Mouse (Mus musculus) gastrocnemius, adult 2 months (tissue): ENCODE data around the gene Cyp4a10. TPM values are rescaled to one million over a fixed set of nuclear protein-coding genes. Genes with fewer than 3 reads are reported as not detected.
A peak's percentile ranks its signal among the peaks of the same experiment; 100 is the strongest.
"Not testable (repeated sequence)": the region's sequence is repeated elsewhere in the genome, so short reads cannot be mapped to it uniquely, and the experiment has no call there.

ENCODE experiments used
- DNase-seq: peaks from one replicate; pipeline ENCODE4 v3.0.0; 2022
- H3K27ac ChIP-seq: fragments of 200-600 bp; 2 replicates; pipeline ENCODE4 v1.8.1; 2022; ENCODE audit warnings: mild to moderate bottlenecking
- H3K4me3 ChIP-seq: fragments of 200-600 bp; 2 replicates; pipeline ENCODE4 v1.8.1; 2022; ENCODE audit warnings: mild to moderate bottlenecking, moderate library complexity
- CTCF ChIP-seq: fragments of 200-600 bp; IDR thresholded peaks from 2 replicates; pipeline ENCODE4 v1.8.1; 2022; ENCODE audit warnings: antibody characterized with exemption, mild to moderate bottlenecking, moderate library complexity
- intact Hi-C: fragments of 180-260 bp; cut with DNase I; formaldehyde crosslinking; loops from one replicate; pipeline ENCODE4 v1.15.1; 2025
- long read RNA-seq, 2 experiments: library from polyadenylated mRNA; stranded (forward); transcript quantifications; one replicate each; pipeline ENCODE4 v2.0.0; 2021
- total RNA-seq, 2 experiments: library from RNA; stranded (reverse); gene quantifications; 2 replicates each; pipeline ENCODE4 v1.2.3; 2021

Gene Cyp4a10
- total RNA-seq: not detected
- long read RNA-seq, experiment 1: 0 reads
- long read RNA-seq, experiment 2: 0 reads

DNA sequence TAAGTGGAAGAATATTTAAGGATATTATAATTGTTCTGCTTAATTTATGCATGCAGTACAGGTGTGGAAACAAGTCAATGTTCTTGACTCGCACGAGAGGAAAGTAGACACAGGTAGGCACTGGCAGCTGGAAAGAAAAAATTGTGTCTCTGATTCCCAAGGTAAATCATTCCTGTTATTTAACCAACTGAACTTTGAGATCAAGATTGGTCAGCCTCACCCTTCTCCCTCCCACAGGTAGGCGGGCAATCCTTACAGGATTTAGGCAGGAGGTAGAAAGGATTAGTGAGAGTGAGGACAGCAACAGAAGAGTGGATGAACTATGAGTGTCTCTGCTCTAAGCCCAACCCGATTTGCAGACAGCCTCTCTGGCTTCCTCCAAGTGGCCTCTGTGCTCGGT lies at the start of gene Cyp4a10:
Cyp4a10 (plus strand) TSS at position 265 of the 400 bp plus-strand sequence.
- intact Hi-C loops, H3K4me3 ChIP-seq, DNase-seq, H3K27ac ChIP-seq: not testable (repeated sequence)

DNA sequence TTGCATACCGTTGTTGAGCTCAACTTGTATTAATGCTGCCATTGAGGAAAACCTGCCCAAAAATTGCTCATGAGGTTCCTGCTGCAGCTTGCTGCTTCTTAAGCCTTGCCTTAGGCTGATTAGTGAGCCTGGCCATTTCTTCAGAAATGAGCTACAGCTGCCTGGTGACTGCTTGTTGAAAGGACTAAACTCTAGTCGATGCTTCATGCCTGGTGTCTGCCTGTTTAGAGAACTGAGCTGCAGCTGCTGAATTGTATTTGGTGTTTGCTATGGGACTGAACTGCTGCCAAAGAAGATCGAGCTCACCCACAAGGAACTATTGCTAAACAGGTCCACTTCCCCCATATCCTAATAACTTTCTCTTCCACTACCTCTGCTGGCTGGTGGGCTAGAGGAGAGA lies 44.5 kb upstream of the Cyp4a10 start:
- intact Hi-C loops, H3K4me3 ChIP-seq, DNase-seq, H3K27ac ChIP-seq: not testable (repeated sequence)

DNA sequence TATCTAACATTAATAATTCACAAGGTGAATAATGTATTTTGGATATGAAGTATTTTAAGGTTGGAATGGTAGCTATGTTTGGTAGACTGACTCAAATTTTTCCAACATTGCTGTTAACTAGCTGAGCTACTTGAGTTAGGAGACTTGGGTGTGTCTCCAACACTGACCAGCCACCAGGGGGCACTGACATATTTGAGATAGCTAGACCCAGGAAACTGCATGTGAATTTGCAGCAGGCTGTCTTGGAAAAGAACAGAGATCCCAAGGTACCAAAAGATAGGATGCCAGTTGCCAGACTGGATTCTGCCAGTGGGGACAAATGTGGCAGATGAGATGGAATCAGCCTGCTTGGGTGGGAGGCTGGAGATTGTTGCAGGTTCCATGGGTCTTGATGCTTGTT lies 42.0 kb upstream of the Cyp4a10 start:
- H3K27ac ChIP-seq, intact Hi-C loops, H3K4me3 ChIP-seq: not testable (repeated sequence)
- DNase-seq: peak; percentile 20
- TF ChIP-seq CTCF: peak; percentile 45

DNA sequence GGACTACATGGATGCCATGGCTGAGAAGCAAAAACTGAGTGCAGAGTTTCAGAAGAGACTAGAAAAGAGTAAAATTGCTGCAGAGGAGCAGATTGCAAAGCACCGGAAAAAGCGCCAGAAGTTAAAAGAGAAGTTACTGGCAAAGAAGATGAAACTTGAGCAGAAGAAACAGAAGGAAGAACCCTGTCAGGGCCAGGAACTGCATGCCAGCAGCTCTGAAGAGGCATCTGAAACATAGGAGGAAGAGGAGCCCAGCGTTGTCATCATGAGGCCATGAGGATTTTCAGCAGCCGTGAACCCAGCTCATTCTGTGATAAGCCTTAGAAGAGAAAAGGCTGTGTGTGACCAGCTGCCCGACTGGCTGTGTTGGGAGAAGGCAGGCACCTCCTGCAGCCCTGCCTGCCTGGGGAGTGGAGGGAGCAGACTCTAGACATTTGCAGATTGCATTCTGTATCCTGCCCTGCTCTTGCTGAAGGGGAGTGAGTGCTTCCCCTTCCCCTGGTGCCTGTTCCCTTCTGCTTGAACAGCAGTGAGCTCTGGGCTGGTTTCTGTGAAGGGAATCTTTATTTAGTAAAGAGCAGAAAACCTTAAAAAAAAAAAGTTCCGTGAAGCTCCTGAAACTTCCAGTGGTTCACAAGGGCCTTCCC lies 36.9 kb upstream of the Cyp4a10 start:
- Histone ChIP-seq H3K4me3 (no peak overlapping the region), H3K27ac (no peak overlapping the region)
- TF ChIP-seq CTCF: no peak
- intact Hi-C loops: no loop called here
- DNase-seq: no peak

DNA sequence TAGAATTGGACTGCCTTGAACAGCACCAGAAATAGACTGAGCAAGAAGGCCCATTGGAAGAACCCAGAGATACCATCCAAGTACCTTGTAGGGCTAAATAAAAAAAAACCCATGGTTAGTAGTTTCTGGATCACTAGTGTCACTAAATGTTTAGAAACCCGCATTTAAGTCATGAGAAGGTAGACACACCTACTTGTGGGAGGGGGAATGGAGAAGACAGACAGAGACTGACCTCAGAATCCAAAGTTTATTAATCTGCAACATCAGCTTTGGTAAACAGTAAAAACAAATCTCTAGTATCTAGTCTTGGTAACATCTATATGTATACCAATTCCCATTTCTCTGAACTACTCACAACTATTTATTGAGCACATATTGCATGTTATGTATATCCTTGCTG lies 22.1 kb upstream of the Cyp4a10 start, which contains the start of gene Cyp4a14:
Cyp4a14 (minus strand) TSS at position 142 of the 400 bp plus-strand sequence.
- Histone ChIP-seq H3K27ac (no peak within 1 kb of the TSS), H3K4me3 (no peak within 1 kb of the TSS)
- DNase-seq: no peak
- intact Hi-C loops: no loop called here
- TF ChIP-seq CTCF: no peak

DNA sequence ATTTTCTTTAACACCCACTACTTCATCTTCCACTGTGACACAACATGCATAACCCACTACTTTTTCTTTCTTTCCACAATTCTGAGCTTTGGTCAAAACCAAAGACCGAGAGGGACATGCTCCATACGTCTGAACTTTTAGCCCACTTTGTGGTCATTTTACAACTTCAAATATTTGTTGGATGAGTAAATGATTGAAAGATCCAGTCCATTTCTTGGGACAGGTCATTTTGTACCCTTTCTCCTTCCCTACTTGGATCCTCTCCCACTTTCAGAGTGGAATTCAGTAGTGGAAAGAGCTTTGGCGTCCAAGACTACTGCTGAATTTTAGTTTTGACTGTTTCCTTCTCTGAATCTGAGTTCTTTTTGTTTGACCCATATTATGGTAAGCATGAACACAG lies 20.6 kb upstream of the Cyp4a10 start:
- TF ChIP-seq CTCF: no peak
- intact Hi-C loops: no loop called here
- no peak overlapping the region for H3K4me3 ChIP-seq
- H3K27ac ChIP-seq: no peak overlapping the region
- DNase-seq: no peak

DNA sequence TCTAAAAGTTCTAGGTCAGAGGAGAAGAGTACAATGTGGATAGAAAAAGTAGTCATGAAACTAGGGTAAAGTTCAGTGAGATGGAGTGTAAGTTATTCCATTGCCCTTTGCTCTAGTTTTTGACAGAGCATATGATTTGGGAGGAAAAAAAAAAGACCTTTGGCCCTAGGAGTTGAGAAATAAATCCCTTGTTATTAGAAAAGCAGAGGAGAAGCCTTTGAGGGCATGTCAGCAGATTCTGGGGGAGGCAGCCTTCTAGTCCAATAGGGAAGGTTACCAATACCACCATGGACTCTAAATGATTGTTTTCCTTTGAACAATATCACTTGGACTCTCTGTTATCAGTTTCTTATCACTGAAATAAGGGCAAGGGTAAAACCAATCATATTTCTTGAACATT lies 4.1 kb upstream of the Cyp4a10 start:
- H3K27ac ChIP-seq, intact Hi-C loops, H3K4me3 ChIP-seq, DNase-seq: not testable (repeated sequence)

DNA sequence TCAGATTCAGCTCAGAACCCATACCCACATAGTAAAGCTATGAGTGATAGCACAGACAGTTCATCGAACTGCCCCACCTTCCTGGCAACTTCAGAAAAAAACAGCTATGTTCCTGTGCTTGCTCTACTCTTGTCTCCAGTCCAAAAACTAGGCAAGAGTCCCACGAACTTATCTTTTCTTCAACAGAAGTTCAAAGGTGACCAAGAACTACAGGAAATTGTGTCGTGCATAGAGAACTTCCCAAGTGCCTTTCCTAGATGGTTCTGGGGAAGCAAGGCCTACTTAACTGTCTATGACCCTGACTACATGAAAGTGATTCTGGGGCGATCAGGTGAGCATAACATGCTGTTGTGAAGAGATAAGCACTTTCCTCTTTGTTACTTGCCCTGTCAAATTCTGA lies 1.4 kb downstream of the Cyp4a10 start:
- intact Hi-C loops: no loop called here

DNA sequence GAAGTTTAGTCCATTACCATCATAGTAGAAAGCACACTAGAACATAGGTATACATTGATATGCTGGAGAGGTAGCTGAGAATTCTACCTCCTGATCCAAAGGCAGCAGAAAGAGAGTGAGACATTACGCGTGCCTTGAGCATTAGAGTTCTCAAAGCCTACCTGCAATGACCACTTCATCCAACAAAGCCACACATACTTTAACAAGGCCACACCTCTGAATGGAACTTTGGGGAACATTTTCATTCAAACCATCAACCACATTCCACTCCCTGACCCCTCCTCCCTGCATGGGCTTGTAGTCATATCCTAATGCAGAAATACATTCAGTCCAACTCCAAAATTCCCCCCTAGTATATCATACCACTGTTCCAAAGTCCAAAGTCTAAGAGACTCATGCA lies 3.7 kb downstream of the Cyp4a10 start:
- intact Hi-C loops: no loop called here
- Histone ChIP-seq H3K27ac (no peak overlapping the region), H3K4me3 (no peak overlapping the region)
- no peak for TF ChIP-seq CTCF
- no peak for DNase-seq

More for the DNA sequence above, 1.4 kb downstream of the Cyp4a10 start:
- Histone ChIP-seq H3K27ac (no peak overlapping the region), H3K4me3 (no peak overlapping the region)
- no peak for DNase-seq
- TF ChIP-seq CTCF: no peak

DNA sequence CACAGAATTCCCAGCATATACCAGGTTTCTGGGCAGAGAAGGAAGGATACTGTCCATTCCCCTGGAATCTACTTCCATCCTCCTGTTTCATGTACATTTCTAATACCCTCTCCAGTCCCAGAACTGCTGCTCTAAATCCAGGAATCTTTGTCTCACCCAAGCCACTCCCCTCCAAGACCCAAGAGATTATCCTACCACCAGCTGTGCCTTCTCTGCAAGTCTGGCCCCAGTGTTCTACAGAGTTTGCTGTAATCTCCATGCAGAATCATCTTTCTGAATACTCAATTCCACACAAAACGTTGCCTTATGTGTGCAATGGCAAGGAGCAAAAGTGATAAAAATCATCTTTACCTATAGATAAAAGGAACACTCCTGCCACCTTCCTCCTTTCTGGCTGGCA lies 27.0 kb downstream of the Cyp4a10 start:
- intact Hi-C loops: no loop called here
- H3K4me3 ChIP-seq: no peak overlapping the region
- no peak for TF ChIP-seq CTCF
- DNase-seq: no peak
- no peak overlapping the region for H3K27ac ChIP-seq

DNA sequence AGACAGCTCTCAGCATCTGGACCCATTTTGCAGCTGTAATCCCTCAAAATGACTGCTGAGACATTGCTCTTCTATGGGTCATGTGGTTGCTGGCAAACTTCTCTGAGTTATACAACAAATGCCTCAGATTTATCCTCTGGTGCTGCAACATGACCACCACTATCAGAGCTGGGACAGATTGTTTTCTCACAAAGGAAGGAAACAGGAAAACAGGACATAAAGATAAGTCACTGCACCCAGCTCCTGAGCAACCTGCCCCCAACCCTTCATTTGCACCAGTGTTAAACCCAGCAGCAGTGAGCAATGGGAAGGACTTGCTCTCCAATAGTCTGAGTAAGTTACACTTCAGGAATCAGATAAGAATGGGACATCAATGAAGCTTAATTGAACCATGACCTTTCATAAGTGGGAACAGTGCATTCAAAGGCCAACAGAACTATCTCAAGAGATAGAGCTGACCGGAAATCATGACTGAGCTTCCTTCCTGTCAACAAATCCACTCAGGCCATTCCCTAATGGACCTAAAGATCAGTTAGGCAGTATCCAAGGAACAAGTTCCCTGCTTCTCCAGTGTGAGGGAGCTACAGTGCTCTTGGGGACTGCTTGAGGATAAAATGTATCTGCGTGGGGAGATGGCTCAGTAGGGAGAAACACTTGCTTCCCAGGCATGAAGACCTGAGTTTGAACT lies 28.2 kb downstream of the Cyp4a10 start:
- DNase-seq: no peak
- intact Hi-C loops: no loop called here
- no peak overlapping the region for H3K4me3 ChIP-seq
- no peak overlapping the region for H3K27ac ChIP-seq
- no peak for TF ChIP-seq CTCF

DNA sequence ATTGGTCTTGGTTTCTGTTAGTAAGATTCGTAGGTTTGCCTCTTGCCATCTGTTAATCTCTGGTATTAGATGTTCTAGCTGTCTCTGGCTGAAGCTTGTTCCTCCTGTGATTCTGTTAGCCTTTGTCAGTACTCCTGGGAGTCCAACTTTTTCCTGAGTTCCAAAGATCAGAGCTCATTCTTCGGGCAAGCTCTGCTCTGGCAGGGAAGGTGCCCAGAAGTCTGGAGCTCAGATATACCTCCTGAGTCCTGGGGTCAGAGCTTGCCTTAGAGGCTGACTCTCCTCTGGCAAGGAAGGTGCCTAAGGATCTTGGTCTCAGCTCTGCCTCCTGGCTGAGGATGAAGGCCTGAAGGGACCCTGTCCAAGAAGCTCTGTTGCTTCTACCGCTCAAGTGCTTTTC lies 34.7 kb downstream of the Cyp4a10 start:
- Histone ChIP-seq H3K27ac (no peak overlapping the region), H3K4me3 (no peak overlapping the region)
- DNase-seq: no peak
- intact Hi-C loops: no loop called here
- no peak for TF ChIP-seq CTCF

DNA sequence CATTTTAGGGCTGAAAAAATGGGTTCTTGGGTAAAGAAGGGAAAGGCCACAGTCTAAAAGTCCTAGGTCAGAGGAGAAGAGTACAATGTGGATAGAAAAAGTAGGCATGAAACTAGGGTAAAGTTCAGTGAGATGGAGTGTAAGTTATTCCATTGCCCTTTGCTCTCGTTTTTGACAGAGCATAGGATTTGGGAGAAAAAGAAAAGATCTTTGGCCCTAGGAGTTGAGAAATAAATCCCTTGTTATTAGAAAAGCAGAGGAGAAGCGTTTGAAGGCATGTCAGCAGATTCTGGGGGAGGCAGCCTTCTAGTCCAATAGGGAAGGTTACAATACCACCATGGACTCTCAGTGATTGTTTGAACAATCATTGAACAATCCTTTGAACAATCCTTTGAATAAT lies 37.4 kb downstream of the Cyp4a10 start:
- Histone ChIP-seq H3K4me3 (no peak overlapping the region), H3K27ac (no peak overlapping the region)
- no peak for DNase-seq
- intact Hi-C loops: no loop called here
- TF ChIP-seq CTCF: no peak
